Mouse (Mus musculus) left cerebral cortex, adult 2 months (tissue): ENCODE data around the gene Ttc4. TPM values are rescaled to one million over a fixed set of nuclear protein-coding genes. Genes with fewer than 3 reads are reported as not detected.

ENCODE experiments used
- DNase-seq, 2 experiments: peaks; one replicate each; pipeline ENCODE4 v3.0.0; 2021 to 2022; ENCODE audit warnings: low spot score in 2 of 2, mixed read lengths in 1 of 2; ENCODE audit errors: extremely low spot score in 1 of 2
- H3K27ac ChIP-seq: fragments of 200-600 bp; 2 replicates; pipeline ENCODE4 v1.8.1; 2022
- H3K4me3 ChIP-seq: fragments of 200-600 bp; 2 replicates; pipeline ENCODE4 v1.8.1; 2022
- CTCF ChIP-seq: fragments of 200-600 bp; IDR thresholded peaks from 2 replicates; pipeline ENCODE4 v1.8.1; 2022; ENCODE audit warnings: antibody characterized with exemption, mild to moderate bottlenecking, moderate library complexity
- intact Hi-C: fragments of 180-260 bp; cut with DNase I; formaldehyde crosslinking; loops from one replicate; pipeline ENCODE4 v1.15.1; 2025
- total RNA-seq, 2 experiments: library from RNA; stranded (reverse); gene quantifications; 2 replicates each; pipeline ENCODE4 v1.2.3; 2021

Gene Ttc4
- total RNA-seq, 2 experiments from 2014 or later, result 44.8 to 47.7 TPM

DNA sequence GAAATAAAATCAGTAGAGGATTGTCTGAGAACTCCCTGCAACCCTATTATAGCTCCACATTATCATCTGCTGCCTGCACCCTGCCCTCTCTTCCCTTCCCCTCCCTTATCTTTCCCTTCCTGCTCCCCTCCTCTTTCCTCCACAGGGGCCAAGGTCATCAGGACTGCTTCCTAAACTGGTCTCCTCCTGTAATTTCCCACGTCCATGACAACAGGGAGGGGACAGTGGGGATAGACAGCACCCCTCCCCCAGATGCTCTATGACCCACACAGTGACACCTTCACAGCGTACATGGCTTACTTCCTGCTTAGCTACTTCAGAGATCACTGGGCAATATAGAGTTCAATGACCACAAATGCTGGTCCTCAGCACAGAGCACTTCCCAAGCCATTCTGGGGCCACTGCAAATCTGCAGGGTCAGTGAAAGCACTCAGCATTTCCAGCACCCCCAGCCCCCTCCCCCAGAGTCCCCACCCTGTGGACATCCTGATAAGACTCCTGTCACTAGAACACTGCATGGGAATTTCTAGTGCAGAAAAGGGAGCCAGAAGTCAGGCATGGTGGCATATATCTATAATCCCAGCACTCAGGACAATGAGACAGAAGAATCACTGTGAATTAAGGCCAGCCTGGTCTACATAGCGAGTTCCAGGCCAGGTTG is 10.0 kb upstream of the Ttc4 start:
- H3K27ac ChIP-seq, result no peak overlapping the region
- no peak for DNase-seq
- no peak for TF ChIP-seq CTCF
- intact Hi-C loops, result no loop called here
- H3K4me3 ChIP-seq, result no peak overlapping the region

DNA sequence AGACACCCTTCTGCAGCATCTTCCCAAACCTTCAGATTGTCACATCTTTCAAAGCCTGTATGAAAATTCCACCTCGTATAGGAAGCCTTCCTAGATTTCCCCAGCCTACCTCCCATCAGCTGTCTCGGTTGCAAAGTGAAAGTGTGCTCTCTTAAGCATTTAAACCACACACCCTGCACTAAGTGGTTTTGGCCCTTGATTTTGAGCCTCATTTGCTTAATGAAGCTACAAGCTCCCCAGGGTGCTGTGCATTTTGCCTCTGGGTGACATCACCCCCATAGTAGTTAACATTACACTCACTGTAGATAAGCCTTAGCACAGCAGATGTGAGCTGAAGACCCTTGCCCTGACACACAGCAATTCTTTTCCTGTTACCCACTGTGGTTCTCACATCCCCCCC is 2.2 kb upstream of the Ttc4 start:
- intact Hi-C loops, result no loop called here
- Histone ChIP-seq H3K27ac (no peak overlapping the region), H3K4me3 (no peak overlapping the region)
- no peak for DNase-seq
- TF ChIP-seq CTCF, result no peak

DNA sequence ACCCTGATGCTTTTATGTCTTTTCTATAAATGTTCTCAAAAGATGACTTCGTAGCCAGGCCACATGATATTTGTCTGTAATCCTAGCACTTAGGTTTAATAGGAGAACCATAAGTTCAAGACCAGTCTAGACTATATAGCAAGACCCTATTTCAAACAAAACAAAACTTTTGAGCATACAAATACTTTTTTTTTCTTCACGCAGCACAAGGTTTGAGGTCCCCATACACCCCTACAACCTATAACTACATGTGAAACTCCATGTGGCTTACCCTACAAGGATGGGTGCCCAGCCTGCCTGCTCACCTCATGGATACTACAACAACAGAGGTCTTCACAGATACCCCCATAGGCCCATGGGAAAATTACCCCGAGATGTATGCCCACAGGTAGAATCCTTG is 408 bp upstream of the Ttc4 start:
- no peak overlapping the region for H3K27ac ChIP-seq
- intact Hi-C loops, result no loop called here
- no peak for DNase-seq
- no peak for TF ChIP-seq CTCF
- peak overlapping the region; percentile 72 for H3K4me3 ChIP-seq

DNA sequence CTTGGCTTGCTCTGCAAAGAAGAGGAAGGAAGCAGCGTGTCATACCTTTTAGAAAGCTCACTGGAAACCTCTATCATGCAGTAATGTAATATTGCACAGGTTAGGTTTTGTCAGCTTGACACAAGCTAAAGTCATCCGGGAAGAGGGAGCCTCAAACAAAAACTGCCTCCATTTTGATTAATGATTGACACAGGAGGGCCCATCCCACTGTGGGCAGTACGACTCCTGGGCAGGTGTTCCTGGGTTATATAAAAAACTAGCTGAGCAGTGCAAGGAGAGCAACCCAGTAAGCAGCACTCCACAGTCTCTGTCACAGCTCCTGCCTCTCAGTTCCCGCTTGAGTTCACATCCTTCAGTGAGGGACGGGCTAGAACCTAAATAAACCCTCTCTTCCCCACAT is 2.0 kb downstream of the Ttc4 start:
- intact Hi-C loops, result no loop called here
- DNase-seq, result no peak
- H3K4me3 ChIP-seq, result no peak overlapping the region
- H3K27ac ChIP-seq, result no peak overlapping the region
- no peak for TF ChIP-seq CTCF

DNA sequence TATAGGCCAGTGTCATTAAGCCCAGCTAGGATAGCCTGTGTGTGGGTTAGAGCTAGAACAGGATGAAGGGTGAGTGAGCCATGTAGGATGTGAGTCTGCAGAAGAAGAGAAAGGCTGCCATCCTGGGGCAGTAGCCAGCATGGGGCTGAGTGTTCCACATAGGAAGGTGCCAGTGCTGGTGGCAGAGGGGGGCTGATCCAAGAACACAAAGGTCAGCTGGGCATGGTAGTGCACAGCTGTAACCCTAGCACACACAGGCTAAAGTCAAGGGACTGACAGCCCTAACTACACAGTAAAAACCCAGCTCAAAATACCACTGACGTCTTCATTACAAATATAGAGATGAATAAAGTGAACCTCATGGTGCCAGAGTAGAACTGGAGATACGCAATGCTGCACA is 12.2 kb downstream of the Ttc4 start:
- DNase-seq, result no peak
- no peak for TF ChIP-seq CTCF
- no peak overlapping the region for H3K4me3 ChIP-seq
- intact Hi-C loops, result no loop called here
- H3K27ac ChIP-seq, result no peak overlapping the region

DNA sequence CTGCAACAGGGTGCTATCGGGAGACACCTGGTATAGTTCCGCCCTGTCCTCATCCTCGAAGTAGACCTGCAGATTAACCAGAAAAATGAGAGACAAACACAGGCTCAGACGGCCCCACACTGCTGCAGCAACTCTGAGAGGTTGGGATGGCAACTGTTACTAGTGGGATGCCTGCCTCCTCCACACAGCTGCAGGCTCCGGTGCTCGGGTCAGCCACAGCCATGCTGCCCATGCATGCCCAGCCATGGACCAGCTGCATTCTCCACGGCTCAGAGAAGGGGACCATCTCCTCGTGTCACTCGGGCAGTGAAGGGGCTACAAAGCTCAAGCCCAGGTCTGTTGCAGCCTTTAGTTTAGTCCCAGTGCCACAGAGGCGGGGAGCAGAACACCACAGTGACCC is 13.1 kb downstream of the Ttc4 start:
- DNase-seq, result no peak
- intact Hi-C loops, result no loop called here
- Histone ChIP-seq H3K27ac (no peak overlapping the region), H3K4me3 (no peak overlapping the region)
- TF ChIP-seq CTCF, result no peak

DNA sequence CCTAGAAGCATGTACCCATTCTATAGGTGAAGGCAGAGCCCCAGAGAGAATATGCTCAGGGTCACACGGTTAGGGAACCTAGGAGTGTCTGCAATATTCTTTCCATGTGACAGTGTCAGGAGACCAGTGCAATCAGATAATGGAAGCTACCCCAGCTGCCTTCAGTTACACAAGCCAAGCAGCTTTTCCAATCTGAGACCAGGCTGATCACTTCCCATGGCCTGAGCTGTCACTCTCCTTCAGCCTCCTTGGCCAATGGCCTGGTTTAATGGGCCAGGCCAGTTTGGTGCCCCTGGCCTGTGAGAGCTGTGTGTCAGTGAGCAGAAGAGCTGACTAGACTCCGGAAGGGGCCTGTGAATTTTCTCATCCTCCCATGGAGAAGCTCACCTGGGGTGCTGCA is 13.5 kb downstream of the Ttc4 start:
- intact Hi-C loops, result no loop called here
- DNase-seq, result no peak
- no peak for TF ChIP-seq CTCF
- Histone ChIP-seq H3K27ac (no peak overlapping the region), H3K4me3 (no peak overlapping the region)

DNA sequence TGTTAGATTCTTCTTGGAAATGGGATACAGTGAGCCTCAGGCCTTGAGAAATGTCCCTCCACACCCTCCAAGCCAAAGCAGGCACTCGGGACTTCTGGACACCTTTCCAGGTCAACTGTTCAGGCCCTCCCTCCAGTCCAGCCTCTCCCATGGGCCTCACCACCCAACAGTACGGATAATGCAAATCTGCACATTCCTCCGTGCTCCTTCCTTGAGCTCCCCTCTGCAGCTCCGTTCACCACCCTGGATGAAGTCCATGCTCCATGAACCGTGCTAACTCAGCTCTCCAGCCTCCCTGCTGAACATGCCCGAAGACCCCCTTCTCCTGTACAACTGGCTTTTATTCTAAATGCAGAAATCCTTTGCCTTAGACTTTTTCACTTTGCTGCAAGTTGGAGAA is 14.0 kb downstream of the Ttc4 start:
- intact Hi-C loops, result no loop called here
- DNase-seq, result no peak

DNA sequence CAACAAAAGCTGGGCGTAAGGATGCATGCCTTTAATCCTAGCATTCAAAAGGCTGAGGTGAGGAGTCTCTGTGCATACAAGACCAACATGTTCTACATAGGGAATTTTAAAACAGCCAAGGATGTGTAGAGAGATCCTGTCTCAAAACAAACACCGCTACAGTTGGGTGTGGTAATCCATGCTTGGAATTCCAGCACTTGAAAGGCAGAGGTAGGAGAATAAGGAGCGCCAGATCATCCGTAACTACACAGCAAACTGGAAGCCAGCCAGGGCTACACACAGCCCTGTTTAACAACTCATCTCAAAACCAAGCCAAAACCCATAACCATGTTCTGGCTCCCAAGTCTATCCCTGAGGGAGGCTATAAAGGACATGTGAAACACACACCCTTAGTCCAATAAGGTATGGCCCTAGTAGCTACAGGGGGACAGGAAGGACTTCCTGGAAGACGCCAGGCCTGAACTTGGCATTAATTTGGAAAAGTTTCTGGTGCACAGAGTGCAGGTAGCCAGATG is 14.7 kb downstream of the Ttc4 start:
- DNase-seq, result no peak

More for the DNA sequence above, 14.0 kb downstream of the Ttc4 start:
- Histone ChIP-seq H3K4me3 (no peak overlapping the region), H3K27ac (no peak overlapping the region)
- TF ChIP-seq CTCF, result no peak

DNA sequence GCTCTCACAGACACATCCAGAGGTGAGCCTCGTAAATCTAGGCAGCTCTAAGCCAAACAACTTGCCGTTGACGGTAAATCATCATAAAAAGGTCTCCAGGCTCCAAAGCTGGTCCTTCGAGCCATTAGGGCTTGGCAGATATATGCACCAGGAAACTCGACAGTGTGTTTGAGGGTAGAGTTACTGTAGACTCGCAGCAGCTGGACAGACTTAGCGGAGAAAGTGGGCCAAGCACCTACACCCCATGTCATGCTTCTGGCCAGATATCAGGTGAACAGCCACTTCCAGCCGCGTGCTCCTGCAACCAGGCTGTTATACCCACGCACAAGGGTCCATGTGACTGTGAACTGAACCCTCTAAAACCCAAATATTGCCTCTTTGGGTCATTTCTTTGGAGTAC is 23.1 kb downstream of the Ttc4 start:
- H3K4me3 ChIP-seq, result no peak overlapping the region
- intact Hi-C loops, result no loop called here
- H3K27ac ChIP-seq, result no peak overlapping the region
- no peak for TF ChIP-seq CTCF
- no peak for DNase-seq

More for the DNA sequence above, 14.7 kb downstream of the Ttc4 start:
- no peak overlapping the region for H3K27ac ChIP-seq
- TF ChIP-seq CTCF, result no peak
- H3K4me3 ChIP-seq, result no peak overlapping the region
- intact Hi-C loops, result no loop called here

DNA sequence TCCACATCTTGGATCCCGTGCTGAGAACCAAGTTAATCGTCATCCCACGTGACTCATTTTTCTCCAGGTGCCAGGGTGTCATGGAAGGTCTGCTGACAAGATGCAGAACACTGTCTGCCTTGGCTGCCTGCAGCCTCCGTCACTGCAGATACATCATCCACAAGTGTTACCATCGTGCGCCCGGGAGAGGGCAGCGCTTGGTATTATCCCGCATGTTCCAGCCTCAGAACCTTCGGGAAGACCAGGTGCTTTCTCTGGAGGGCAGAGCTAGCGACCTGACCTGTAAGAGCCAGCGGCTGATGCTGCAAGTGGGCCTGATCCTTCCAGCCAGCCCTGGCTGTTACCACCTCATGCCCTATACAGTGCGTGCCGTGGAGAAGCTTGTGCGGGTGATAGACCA is 25.7 kb downstream of the Ttc4 start:
- Histone ChIP-seq H3K27ac (no peak overlapping the region), H3K4me3 (no peak overlapping the region)
- intact Hi-C loops, result no loop called here
- no peak for TF ChIP-seq CTCF
- DNase-seq, result no peak

DNA sequence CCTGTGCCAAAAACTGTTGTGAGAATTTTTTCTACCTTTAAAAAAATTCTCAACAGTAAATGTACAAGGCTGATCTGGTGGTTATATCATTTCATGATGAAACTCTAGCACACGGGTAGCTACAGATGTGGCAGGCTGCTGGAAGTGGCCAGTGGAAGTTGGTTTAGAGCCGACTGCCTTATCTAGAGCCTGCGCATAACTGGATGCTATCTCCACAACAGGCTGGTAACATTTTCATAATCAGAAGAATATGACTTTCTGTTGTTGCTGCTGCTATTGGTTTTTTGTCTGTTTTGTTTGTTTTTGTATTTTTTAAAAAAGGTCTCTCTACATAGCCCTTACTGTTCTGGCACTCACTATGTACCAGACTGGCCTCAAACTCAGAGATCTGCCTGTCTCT is 26.2 kb downstream of the Ttc4 start:
- intact Hi-C loops, result no loop called here

DNA sequence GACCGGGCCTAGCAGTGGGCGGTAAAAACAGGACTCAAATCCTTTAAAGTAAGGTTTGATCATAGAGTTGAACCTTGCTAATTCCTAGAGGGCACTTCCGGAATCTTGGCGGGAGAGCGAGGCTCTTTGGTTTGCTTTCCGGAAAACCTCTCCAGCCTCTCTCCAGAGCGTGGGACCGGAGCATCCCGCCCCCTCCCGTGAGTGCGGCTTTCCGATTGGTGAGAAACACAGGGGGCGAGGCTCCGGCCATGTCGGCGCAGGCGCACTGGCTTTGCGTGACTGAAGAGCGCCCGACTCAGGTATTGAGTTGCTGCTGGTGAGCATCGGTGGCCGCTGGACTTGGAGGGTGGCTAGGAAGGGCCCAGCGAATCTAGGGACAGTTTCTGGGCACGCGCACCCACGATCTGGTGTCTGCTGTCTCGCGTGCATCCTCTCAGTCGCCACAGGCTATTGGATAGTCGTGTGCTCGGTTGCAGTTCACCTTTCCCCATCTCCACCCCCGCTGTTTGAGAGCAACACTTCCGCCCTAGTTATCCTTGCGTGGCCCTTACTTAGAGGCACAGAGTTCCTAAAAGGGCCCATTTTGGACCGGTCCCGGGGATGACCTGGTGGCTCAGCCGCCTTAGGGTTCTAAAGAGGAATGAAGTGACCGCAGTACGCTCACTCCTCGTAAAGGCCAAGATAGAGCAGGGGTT is 27.8 kb downstream of the Ttc4 start, which contains the start of gene Pars2:
Gene Pars2, plus strand, starts transcription at position 237 of the 695 bp plus-strand sequence.
- DNase-seq, result peak; percentile 98
- TF ChIP-seq CTCF, result no peak
- intact Hi-C loops, result no loop called here
- Histone ChIP-seq H3K27ac (peak within 1 kb of the TSS; percentile 83), H3K4me3 (peak within 1 kb of the TSS; percentile 71)

More for the DNA sequence above, 26.2 kb downstream of the Ttc4 start:
- no peak for DNase-seq
- TF ChIP-seq CTCF, result no peak
- Histone ChIP-seq H3K27ac (no peak overlapping the region), H3K4me3 (no peak overlapping the region)
